Comparison of ENCODE assay signal across 8 mouse cellular contexts in the genomic region with DNA sequence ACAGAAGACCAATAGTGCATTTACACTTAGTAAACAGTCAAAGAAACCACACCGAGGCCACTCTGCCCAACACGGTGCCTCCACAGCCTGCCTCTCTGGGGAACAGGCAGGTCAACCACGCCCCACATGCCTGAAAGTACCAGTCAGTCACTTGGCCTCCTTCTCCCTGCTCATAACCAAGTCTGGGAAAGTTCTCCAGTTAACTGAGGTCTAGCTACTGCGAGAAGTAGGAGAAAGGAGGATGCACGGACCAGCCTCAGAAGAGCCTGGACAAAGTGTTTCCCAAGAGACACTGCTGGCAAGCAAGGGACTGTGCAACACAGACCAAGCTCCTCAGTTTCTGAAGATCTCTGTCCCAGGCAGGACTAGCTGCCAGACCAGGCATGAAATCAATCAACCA. TPM values are rescaled to one million over a fixed set of nuclear protein-coding genes. Genes with fewer than 3 reads are reported as not detected.
DNase-seq lines count a peak whose midpoint lies in the region; ATAC-seq and TF ChIP-seq lines count a peak whose summit lies in the region.

No protein-coding gene starts in this region.

- H3K36me3 ChIP-seq in heart, adult 2 months (ENCODE audit: control insufficient read depth, insufficient read depth, low read length), result peaks cover 4% of the 10 kb centered on the region
- H3K36me3 ChIP-seq in lung, embryonic 16.5 days (ENCODE audit: control insufficient read depth, insufficient read depth, low read length), result no peaks in the 10 kb centered on the region

- peak; percentile 54 to 80 for DNase-seq in adrenal gland, adult (ENCODE audit: inconsistent age in 2 of 2, low spot score in 1 of 2)
- DNase-seq in adrenal gland, postnatal 4 days (ENCODE audit: low spot score in 2 of 2), result no peak
- DNase-seq in adrenal gland, postnatal 10 days, result peak; percentile 68
- peak; percentile 30 to 57 for DNase-seq in heart, adult 2 months
- peak; percentile 50 to 59 for DNase-seq in kidney, adult 8-10 months
- DNase-seq in layer of hippocampus, adult 9-10 months (ENCODE audit: low spot score), result no peak
- DNase-seq in thymus, postnatal 14 days, result no peak

- H3K27me3 ChIP-seq in heart, adult 2 months (ENCODE audit: control insufficient read depth, insufficient read depth, low read length), result no peaks in the 10 kb centered on the region
- no peaks in the 10 kb centered on the region for H3K27me3 ChIP-seq in lung, embryonic 16.5 days (ENCODE audit: control insufficient read depth, insufficient read depth, low read depth, low read length)

- 15% methylated on average over 5 of the region's 5 CpGs for WGBS in heart, adult 2 months
- 39% methylated on average over 5 of the region's 5 CpGs for WGBS in lung, embryonic 16.5 days

- peaks cover 17% of the 10 kb centered on the region for H3K79me2 ChIP-seq in heart, adult 2 months (replicated peaks; ENCODE audit: control insufficient read depth, insufficient read depth, low read length)

- TF ChIP-seq CTCF in heart, adult 2 months (IDR thresholded peaks at IDR 0.05), result no peak

- TF ChIP-seq EP300 in heart, adult 2 months (IDR thresholded peaks at IDR 0.05; ENCODE audit: insufficient read depth, low read depth, low read length), result no peak

- ATAC-seq in lung, embryonic 16.5 days (ENCODE audit: low read depth), result no peak

- no peaks in the 10 kb centered on the region for H3K9me3 ChIP-seq in lung, embryonic 16.5 days (ENCODE audit: control insufficient read depth, low read length)

- intact Hi-C loops in heart, adult 2 months (cut with DNase I), result loop anchor here (5.0 kb wide), 1 partner anchor 42 kb away; no protein-coding TSS in a partner anchor

- peak overlapping the region; percentile 93; the same call in 1 of the 2 replicates for H3K4me3 ChIP-seq in heart, adult 2 months
- peak overlapping the region; percentile 92 for H3K4me3 ChIP-seq in lung, embryonic 16.5 days (ENCODE audit: low read length)

- peak overlapping the region; percentile 3; the same call in 1 of the 2 replicates for H3K9ac ChIP-seq in heart, adult 2 months (ENCODE audit: low read depth, low read length)
- H3K9ac ChIP-seq in lung, embryonic 16.5 days (ENCODE audit: low read length), result peak overlapping the region; percentile 96

- H3K4me2 ChIP-seq in lung, embryonic 16.5 days (ENCODE audit: low read depth, low read length), result peak overlapping the region; percentile 90

- peak overlapping the region; percentile 3; the same call in 1 of the 2 replicates for H3K27ac ChIP-seq in heart, adult 2 months
- peak overlapping the region; percentile 26; the same call in 1 of the 2 replicates for H3K27ac ChIP-seq in lung, embryonic 16.5 days (ENCODE audit: low read length)

- TF ChIP-seq POLR2A in heart, adult 2 months (IDR thresholded peaks at IDR 0.05; ENCODE audit: insufficient read depth, low read depth, low read length), result no peak

- peaks cover 22% of the 10 kb centered on the region for H3K4me1 ChIP-seq in heart, adult 2 months (ENCODE audit: control insufficient read depth, insufficient read depth, low read length)
- peaks cover 43% of the 10 kb centered on the region for H3K4me1 ChIP-seq in lung, embryonic 16.5 days (replicated peaks; ENCODE audit: control insufficient read depth, insufficient read depth, low read length)

RNA-seq across cellular contexts. Expression of a gene that starts 2.6 kb away (rescaled TPM):
- 10 to 100 TPM; 74.7 to 81.2 TPM for total RNA-seq in adrenal gland, postnatal 4 days (2021)
- total RNA-seq in adrenal gland, postnatal 10 days (2021), result 10 to 100 TPM; 61.8 to 73.3 TPM
- 10 to 100 TPM; 46.2 to 53.8 TPM for total RNA-seq in heart, adult 2 months (2021)
- polyA plus RNA-seq in heart, adult 2 months (2012; rRNA removed), result 53.1 and 56.7 TPM in 2 replicates
- 33.4 and 35.0 TPM in 2 replicates for polyA plus RNA-seq in lung, embryonic 16.5 days (2015; fragmentation: Nextera tagmentation; extraction: Ambion mirVana)

RNA-seq across cellular contexts. Expression of a gene that starts 43.8 kb away (rescaled TPM):
- 10 to 100 TPM; 35.4 to 39.4 TPM for total RNA-seq in adrenal gland, postnatal 4 days (2021)
- total RNA-seq in adrenal gland, postnatal 10 days (2021), result 10 to 100 TPM; 23.2 to 23.8 TPM
- 10 to 100 TPM; 11.6 to 14.0 TPM for total RNA-seq in heart, adult 2 months (2021)
- polyA plus RNA-seq in heart, adult 2 months (2012; rRNA removed), result 12.4 and 13.4 TPM in 2 replicates
- polyA plus RNA-seq in lung, embryonic 16.5 days (2015; fragmentation: Nextera tagmentation; extraction: Ambion mirVana), result 24.8 and 25.7 TPM in 2 replicates

Comparison
In these comparisons a context has a peak if more than half of its experiments do, and no peak if none do; other contexts are left out.
1. DNase-seq: peak in adrenal gland, adult (2 of 2), adrenal gland, postnatal 10 days (single experiment), heart, adult 2 months (2 of 2) and kidney, adult 8-10 months (2 of 2); none in adrenal gland, postnatal 4 days (0 of 2), layer of hippocampus, adult 9-10 months (single experiment) and thymus, postnatal 14 days (single experiment).